Mouse (Mus musculus) urinary bladder, postnatal 4 days (tissue): ENCODE measurements around the gene Mpnd.
A peak's percentile ranks its signal among the peaks of the same experiment; 100 is the strongest.

Experiments
- DNase-seq, 2 experiments: peaks; one replicate each; pipeline ENCODE4 v3.0.0; 2021 to 2022; ENCODE audit warnings: low spot score in 2 of 2

Gene Mpnd

DNA sequence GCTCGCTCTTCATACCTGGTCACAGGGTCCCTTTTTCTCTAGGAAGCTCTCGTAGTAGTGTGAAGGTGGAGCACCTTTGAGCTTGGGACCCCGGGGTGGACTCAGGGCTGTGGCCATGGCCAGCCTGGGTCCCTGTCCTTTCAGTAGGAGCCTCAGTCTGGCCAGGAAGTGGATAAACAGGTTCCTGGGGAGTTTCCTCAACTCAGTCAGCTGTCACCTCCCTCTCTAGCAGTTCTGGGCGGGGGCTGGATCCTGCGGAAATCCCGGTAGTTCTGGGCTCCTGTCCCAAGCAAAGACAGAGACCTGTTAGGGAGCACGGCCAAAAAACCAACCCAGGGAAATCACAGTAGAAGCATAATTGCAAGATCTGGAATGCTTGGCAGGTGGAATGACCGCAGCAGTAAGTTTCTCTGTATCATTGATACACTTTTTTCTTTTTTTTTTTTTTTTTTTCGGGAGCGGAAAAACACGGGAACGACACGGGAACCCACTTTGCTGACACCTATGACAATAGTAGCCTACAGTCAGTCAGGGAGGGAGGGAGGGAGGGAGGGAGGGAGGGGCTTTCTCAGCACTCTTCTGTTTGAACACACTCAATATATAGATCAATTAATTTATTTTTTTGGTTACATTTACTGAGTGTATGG is at the start of gene Mpnd, which contains the start of gene Stap2:
TSS of gene Mpnd (plus strand) at position 297 of the 647 bp plus-strand sequence.
TSS of gene Stap2 (minus strand) at position 170 of the 647 bp plus-strand sequence.
- no peak for DNase-seq

- DNase-seq, result peak; percentile 64 to 81
Observed at GRCm38 (mm10) chr17:55956129-55956528, 49.4 kb upstream of the Mpnd start.

DNA sequence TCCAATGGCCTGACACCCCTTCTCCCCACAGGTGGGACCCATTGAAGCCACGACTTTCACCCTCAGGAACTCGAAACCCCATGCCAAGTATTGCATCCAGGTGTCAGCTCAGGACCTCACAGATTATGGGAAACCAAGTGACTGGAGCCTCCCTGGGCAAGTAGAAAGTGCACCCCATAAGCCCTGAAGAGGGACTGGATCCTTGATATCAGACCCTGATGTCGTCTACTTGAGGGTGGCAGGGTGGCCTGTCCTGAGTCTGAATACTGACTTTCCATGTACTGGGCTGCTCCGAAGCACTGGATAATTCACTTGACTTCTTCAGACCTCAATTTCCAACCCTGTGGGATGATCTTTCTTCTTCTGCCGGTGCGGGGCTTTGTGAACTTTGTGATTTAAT is 48.9 kb upstream of the Mpnd start:
- peak in 1 of 2 experiments; percentile 53 for DNase-seq

DNA sequence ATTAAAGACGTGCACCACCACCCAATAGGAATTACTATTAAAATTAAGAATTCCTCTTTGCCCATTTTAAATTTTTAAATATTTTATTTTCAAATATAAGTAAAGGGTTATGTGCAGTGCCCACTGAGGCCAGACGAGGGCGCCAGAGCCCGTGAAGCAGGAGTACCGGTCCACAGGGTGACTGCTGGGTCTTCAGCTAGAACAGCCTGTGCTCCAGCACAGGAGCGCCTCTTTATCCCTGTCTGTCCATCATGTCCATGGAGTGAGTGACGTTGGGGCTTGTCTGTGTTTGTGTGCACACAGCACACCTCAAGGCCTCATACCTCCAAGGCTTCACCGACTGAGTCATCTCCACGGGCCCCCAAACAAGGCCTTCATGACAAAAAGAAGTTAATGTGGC is 48.3 kb upstream of the Mpnd start:
- DNase-seq, result peak; percentile 51 to 81

- no peak for DNase-seq
Observed at GRCm38 (mm10) chr17:55957726-55958583, 47.6 kb upstream of the Mpnd start.

DNA sequence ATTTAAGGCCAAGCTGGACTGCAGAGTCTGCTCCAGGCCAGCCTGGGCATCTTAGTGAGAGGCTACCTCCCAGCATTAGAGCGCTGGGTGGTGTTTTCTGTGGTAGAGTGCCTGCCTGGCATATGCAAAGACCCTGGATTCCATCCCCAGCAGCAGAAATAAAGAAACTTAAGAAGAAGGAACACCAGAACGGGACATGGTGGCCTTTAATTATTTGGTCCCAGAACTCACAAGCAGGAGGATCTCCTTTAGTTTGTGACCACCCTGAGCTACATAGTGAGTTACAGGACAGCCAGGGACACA is 47.0 kb upstream of the Mpnd start:
- DNase-seq, result no peak

DNA sequence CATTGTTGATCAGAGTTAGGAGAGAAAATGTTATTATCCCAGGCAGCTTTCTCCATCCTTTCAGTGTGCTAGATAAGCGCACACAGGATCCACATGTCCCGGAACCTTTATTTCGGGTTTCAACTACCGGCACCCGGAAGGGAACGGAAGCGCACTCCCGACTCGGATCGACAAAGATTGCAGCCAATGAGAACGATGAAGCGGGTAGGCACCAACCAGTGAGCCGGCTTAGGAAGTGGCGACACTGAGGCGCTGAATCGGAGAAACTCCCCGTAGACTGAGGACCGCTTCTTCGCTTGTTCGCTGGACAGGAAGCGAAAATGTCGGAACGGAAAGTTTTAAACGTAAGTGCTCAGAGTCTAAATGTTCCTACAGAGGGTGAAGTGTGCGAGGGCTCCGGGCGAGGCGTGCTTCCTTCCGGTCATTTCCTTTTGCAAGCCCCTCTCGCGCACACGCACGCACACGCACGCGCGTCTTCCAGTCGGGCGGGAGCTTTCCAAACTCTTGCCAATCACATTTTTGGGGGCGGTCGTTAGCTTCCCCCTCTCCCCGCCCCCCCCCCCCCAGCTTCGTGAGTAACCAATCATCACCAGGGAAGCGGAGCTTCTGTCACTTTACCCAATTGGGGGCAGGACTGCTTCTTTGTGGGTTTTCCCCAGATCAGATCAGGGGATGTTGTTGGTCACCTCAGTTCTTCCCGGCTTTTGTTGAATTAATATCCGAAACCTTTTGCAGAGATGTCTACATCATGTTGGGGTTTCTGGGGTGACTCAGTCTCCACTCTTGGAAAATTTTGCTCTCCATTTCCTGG is 46.4 kb upstream of the Mpnd start, which contains the start of gene Yju2:
TSS of gene Yju2 (plus strand) at position 182 of the 811 bp plus-strand sequence.
- peak; percentile 90 to 91 for DNase-seq

GRCm38 (mm10) chr17:55959946-55960740 is 45.4 kb upstream of the Mpnd start:
- DNase-seq, result peak in 1 of 2 experiments; percentile 56

GRCm38 (mm10) chr17:55960791-55961190 is 44.7 kb upstream of the Mpnd start:
- no peak for DNase-seq

GRCm38 (mm10) chr17:55961631-55962030 is 43.9 kb upstream of the Mpnd start:
- DNase-seq, result peak in 1 of 2 experiments; percentile 54

DNA sequence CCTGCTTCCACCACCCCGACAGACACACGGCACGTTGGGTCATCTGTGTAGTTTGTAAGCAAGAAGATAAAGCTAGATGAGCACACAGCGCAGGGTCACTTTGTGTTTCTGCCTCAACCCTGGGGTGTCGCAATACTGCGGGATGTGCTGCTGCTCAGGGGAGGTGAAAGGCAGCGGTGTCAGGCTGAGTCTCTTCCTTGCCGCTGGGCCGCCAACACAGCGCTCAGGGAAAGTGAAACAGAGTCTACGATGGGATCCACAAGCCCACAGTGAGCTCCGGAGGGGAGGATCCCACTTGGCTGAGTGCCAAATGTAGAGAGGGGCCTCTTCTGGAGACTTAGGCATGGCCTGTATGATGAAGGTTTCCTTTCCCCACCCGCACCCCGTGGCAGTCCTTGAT is 42.3 kb upstream of the Mpnd start:
- peak in 1 of 2 experiments; percentile 56 for DNase-seq

DNA sequence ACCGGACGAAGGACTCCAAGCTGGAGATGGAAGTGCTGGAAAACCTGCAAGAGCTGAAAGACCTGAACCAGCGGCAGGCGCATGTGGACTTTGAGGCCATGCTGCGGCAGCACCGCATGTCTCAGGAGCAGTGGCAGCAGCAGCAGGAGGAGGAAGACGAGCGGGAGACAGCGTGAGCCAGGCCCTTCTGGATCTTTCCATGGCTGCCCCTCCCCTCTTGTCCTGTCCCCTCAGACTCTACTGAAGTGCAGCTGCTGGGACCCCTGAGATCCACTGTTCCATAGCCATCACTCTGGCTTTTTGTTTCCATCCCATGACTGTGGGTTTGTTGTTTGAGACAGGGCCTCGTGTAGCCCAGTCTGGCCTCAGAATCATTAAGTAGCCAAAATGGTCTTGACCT is 41.0 kb upstream of the Mpnd start:
- DNase-seq, result no peak

DNA sequence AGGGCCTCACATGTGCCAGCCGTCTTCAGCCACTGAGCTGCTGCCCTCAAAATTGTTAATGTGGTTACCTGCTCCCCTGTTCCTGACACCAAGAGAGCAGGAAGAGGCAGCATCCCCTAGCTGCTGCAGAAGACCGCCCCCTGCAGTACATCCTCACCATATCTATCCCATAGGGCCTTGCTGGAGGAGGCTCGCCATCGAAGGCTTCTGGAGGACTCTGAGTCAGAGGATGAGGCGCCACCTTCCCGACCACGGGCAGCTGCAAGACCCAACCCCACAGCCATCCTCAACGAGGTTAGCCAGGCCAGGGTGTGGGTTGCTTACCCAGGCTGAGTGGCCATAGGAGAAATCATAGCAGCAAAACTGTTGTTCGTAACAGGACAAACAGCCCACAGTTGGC is 40.5 kb upstream of the Mpnd start:
- DNase-seq, result peak in 1 of 2 experiments; percentile 56

- DNase-seq, result no peak
Observed at GRCm38 (mm10) chr17:55967186-55967585, 38.3 kb upstream of the Mpnd start.

DNA sequence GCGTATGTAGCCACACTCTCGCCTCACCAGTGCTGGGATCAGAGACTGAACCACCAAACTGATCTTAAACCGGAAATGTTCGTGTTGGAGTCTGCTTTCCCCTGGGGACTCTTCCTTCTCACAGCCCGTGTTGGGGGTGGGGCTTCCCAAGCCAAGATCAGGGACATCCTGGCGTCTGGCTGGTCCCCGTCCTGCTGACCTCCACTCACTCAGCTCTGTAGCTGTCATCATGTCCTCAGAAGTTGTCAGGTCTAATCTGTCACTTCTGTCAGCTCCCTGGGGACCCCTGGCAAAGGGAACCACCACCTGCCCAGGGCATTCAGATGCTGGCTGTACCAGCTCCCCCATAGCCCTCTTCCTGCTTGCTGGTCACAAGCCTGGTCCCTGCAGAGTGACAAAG is 37.3 kb upstream of the Mpnd start:
- DNase-seq, result no peak

- DNase-seq, result no peak
Observed at GRCm38 (mm10) chr17:55969560-55969959, 36.0 kb upstream of the Mpnd start.

- DNase-seq, result no peak
Observed at GRCm38 (mm10) chr17:55969966-55970891, 35.3 kb upstream of the Mpnd start, which contains the start of gene Shd. TSS of gene Shd (plus strand) at chr17:55970467.

GRCm38 (mm10) chr17:55971453-55971852 is 34.1 kb upstream of the Mpnd start:
- no peak for DNase-seq

- peak; percentile 64 to 84 for DNase-seq
Observed at GRCm38 (mm10) chr17:55976255-55976862, 29.2 kb upstream of the Mpnd start.

- no peak for DNase-seq
Observed at GRCm38 (mm10) chr17:55977301-55977700, 28.2 kb upstream of the Mpnd start.
